Mouse (Mus musculus): ENCODE results near the gene Zp3. TPM values are rescaled to one million over a fixed set of nuclear protein-coding genes. Genes with fewer than 3 reads are reported as not detected.

Zp3 gene
- polyA plus RNA-seq (2012; rRNA removed) (0.32 and 0.38 TPM in 2 replicates), polyA plus RNA-seq (2014; fragmentation: Nextera tagmentation; extraction: Ambion mirVana) (0.37 and 0.40 TPM in 2 replicates)

- H3K36me3 ChIP-seq (ENCODE audit: control insufficient read depth, insufficient read depth, low read length): no peaks in the 10 kb centered on the region
- no peak within 1 kb of the TSS for H3K27ac ChIP-seq (replicated peaks; ENCODE audit: low read depth, low read length)
- H3K27me3 ChIP-seq (ENCODE audit: control insufficient read depth, insufficient read depth, low read length): no peaks in the 10 kb centered on the region
- H3K4me2 ChIP-seq (replicated peaks; ENCODE audit: low read depth, low read length, severe bottlenecking): no peak within 1 kb of the TSS
- no peak within 1 kb of the TSS for H3K4me3 ChIP-seq (replicated peaks; ENCODE audit: low read length)
- H3K9me3 ChIP-seq (ENCODE audit: control insufficient read depth, low read length): no peaks in the 10 kb centered on the region
- no peak within 1 kb of the TSS for H3K9ac ChIP-seq (ENCODE audit: low read depth, low read length, severe bottlenecking)
- TF ChIP-seq POLR2A (IDR thresholded peaks at IDR 0.05; ENCODE audit: borderline replicate concordance, extremely low read depth, insufficient read depth, insufficient read length): no peak
- DNase-seq (ENCODE audit: low spot score) (no peak), ATAC-seq (ENCODE audit: low FRiP score, low read depth) (no peak)
- 61% methylated on average over 8 of the region's 8 CpGs for WGBS
- H3K4me1 ChIP-seq (ENCODE audit: control insufficient read depth, insufficient read depth, low read length): no peaks in the 10 kb centered on the region
These were observed at the start of gene Zp3 for GRCm38 (mm10) chr5:135979904-135980303. Gene Zp3 (plus strand): TSS chr5:135980099.

GRCm38 (mm10) chr5:135931526-135931925, 48.4 kb upstream of the Zp3 start:
- WGBS: 93% methylated on average over 9 of the region's 9 CpGs
- peaks cover 52% of the 10 kb centered on the region for H3K36me3 ChIP-seq (ENCODE audit: control insufficient read depth, insufficient read depth, low read length)
- no peak overlapping the region for H3K9ac ChIP-seq (ENCODE audit: low read depth, low read length, severe bottlenecking)

GRCm38 (mm10) chr5:135932359-135932758, 47.5 kb upstream of the Zp3 start:
- WGBS: 89% methylated on average over 2 of the region's 2 CpGs
- H3K4me2 ChIP-seq (replicated peaks; ENCODE audit: low read depth, low read length, severe bottlenecking): no peak overlapping the region

More at GRCm38 (mm10) chr5:135931526-135931925, 48.4 kb upstream of the Zp3 start:
- H3K27ac ChIP-seq (replicated peaks; ENCODE audit: low read depth, low read length): no peak overlapping the region
- no peaks in the 10 kb centered on the region for H3K9me3 ChIP-seq (ENCODE audit: control insufficient read depth, low read length)
- H3K4me1 ChIP-seq (ENCODE audit: control insufficient read depth, insufficient read depth, low read length): peaks cover 14% of the 10 kb centered on the region; the same call in 1 of the 2 replicates
- no peak for ATAC-seq (ENCODE audit: low FRiP score, low read depth)
- H3K4me2 ChIP-seq (replicated peaks; ENCODE audit: low read depth, low read length, severe bottlenecking): no peak overlapping the region
- H3K27me3 ChIP-seq (ENCODE audit: control insufficient read depth, insufficient read depth, low read length): no peaks in the 10 kb centered on the region
- no peak for DNase-seq (ENCODE audit: low spot score)
- no peak for TF ChIP-seq POLR2A (IDR thresholded peaks at IDR 0.05; ENCODE audit: borderline replicate concordance, extremely low read depth, insufficient read depth, insufficient read length)
- no peak overlapping the region for H3K4me3 ChIP-seq (replicated peaks; ENCODE audit: low read length)

GRCm38 (mm10) chr5:135933222-135933899, 46.5 kb upstream of the Zp3 start:
- Histone ChIP-seq H3K9me3 (ENCODE audit: control insufficient read depth, low read length) (no peaks in the 10 kb centered on the region), H3K4me1 (ENCODE audit: control insufficient read depth, insufficient read depth, low read length) (peaks cover 14% of the 10 kb centered on the region; the same call in 1 of the 2 replicates), H3K27me3 (ENCODE audit: control insufficient read depth, insufficient read depth, low read length) (no peaks in the 10 kb centered on the region), H3K4me3 (replicated peaks; ENCODE audit: low read length) (peak overlapping the region; percentile 88), H3K9ac (ENCODE audit: low read depth, low read length, severe bottlenecking) (peak overlapping the region; percentile 72), H3K4me2 (replicated peaks; ENCODE audit: low read depth, low read length, severe bottlenecking) (peak overlapping the region; percentile 62), H3K36me3 (ENCODE audit: control insufficient read depth, insufficient read depth, low read length) (peaks cover 34% of the 10 kb centered on the region), H3K27ac (replicated peaks; ENCODE audit: low read depth, low read length) (peak overlapping the region; percentile 87)
- ATAC-seq (ENCODE audit: low FRiP score, low read depth) (no peak), DNase-seq (ENCODE audit: low spot score) (no peak)
- TF ChIP-seq POLR2A (IDR thresholded peaks at IDR 0.05; ENCODE audit: borderline replicate concordance, extremely low read depth, insufficient read depth, insufficient read length): no peak
- WGBS: 13% methylated on average over 12 of the region's 12 CpGs

More at GRCm38 (mm10) chr5:135932359-135932758, 47.5 kb upstream of the Zp3 start:
- no peaks in the 10 kb centered on the region for H3K27me3 ChIP-seq (ENCODE audit: control insufficient read depth, insufficient read depth, low read length)
- H3K9ac ChIP-seq (ENCODE audit: low read depth, low read length, severe bottlenecking): no peak overlapping the region
- H3K27ac ChIP-seq (replicated peaks; ENCODE audit: low read depth, low read length): no peak overlapping the region
- H3K4me1 ChIP-seq (ENCODE audit: control insufficient read depth, insufficient read depth, low read length): peaks cover 14% of the 10 kb centered on the region; the same call in 1 of the 2 replicates
- ATAC-seq (ENCODE audit: low FRiP score, low read depth): no peak
- DNase-seq (ENCODE audit: low spot score): no peak
- H3K4me3 ChIP-seq (replicated peaks; ENCODE audit: low read length): no peak overlapping the region
- no peaks in the 10 kb centered on the region for H3K9me3 ChIP-seq (ENCODE audit: control insufficient read depth, low read length)
- TF ChIP-seq POLR2A (IDR thresholded peaks at IDR 0.05; ENCODE audit: borderline replicate concordance, extremely low read depth, insufficient read depth, insufficient read length): no peak
- H3K36me3 ChIP-seq (ENCODE audit: control insufficient read depth, insufficient read depth, low read length): peaks cover 44% of the 10 kb centered on the region

- no peak for TF ChIP-seq POLR2A (IDR thresholded peaks at IDR 0.05; ENCODE audit: borderline replicate concordance, extremely low read depth, insufficient read depth, insufficient read length)
These were observed 45.9 kb upstream of the Zp3 start for GRCm38 (mm10) chr5:135933900-135934441.

More at GRCm38 (mm10) chr5:135933900-135934441, 45.9 kb upstream of the Zp3 start:
- Histone ChIP-seq H3K4me3 (replicated peaks; ENCODE audit: low read length) (peak overlapping the region; percentile 88), H3K9me3 (ENCODE audit: control insufficient read depth, low read length) (no peaks in the 10 kb centered on the region), H3K4me1 (ENCODE audit: control insufficient read depth, insufficient read depth, low read length) (peaks cover 14% of the 10 kb centered on the region; the same call in 1 of the 2 replicates), H3K4me2 (replicated peaks; ENCODE audit: low read depth, low read length, severe bottlenecking) (peak overlapping the region; percentile 62), H3K27ac (replicated peaks; ENCODE audit: low read depth, low read length) (peak overlapping the region; percentile 87), H3K36me3 (ENCODE audit: control insufficient read depth, insufficient read depth, low read length) (peaks cover 29% of the 10 kb centered on the region), H3K9ac (ENCODE audit: low read depth, low read length, severe bottlenecking) (peak overlapping the region; percentile 72), H3K27me3 (ENCODE audit: control insufficient read depth, insufficient read depth, low read length) (no peaks in the 10 kb centered on the region)
- ATAC-seq (ENCODE audit: low FRiP score, low read depth): peak; percentile 62
- DNase-seq (ENCODE audit: low spot score): peak; percentile 56
- WGBS: 2% methylated on average over 33 of the region's 35 CpGs

All from limb, embryonic 14.5 days (tissue).